ENCODE assay signal across 8 mouse cellular contexts in genomic region chr13:23412211-23412629, GRCm38 (mm10). TPM values are rescaled to one million over a fixed set of nuclear protein-coding genes. Genes with fewer than 3 reads are reported as not detected.
A peak's percentile ranks its signal among the peaks of the same experiment; 100 is the strongest.
DNase-seq lines count a peak whose midpoint lies in the region; ATAC-seq and TF ChIP-seq lines count a peak whose summit lies in the region.

No protein-coding gene starts in this region.

- peak overlapping the region; percentile 56 for H3K4me2 ChIP-seq in embryonic facial prominence, embryonic 15.5 days (replicated peaks)
- peak overlapping the region; percentile 53 for H3K4me2 ChIP-seq in myocyte (ENCODE audit: low read depth)

- WGBS in bone marrow, adult 2 months, result 2% methylated on average over 20 of the region's 20 CpGs
- under 1% methylated on average over 20 of the region's 20 CpGs for WGBS in embryonic facial prominence, embryonic 15.5 days

- no peaks in the 10 kb centered on the region for H3K36me3 ChIP-seq in embryonic facial prominence, embryonic 15.5 days
- H3K36me3 ChIP-seq in myocyte (ENCODE audit: control insufficient read depth, insufficient read depth), result no peaks in the 10 kb centered on the region

- no peak overlapping the region for H3K9ac ChIP-seq in embryonic facial prominence, embryonic 15.5 days

- no peaks in the 10 kb centered on the region for H3K9me3 ChIP-seq in embryonic facial prominence, embryonic 15.5 days (replicated peaks)

- TF ChIP-seq CTCF in bone marrow, adult 2 months (IDR thresholded peaks at IDR 0.05; ENCODE audit: control insufficient read depth, insufficient read depth, low read length), result no peak

- H3K4me1 ChIP-seq in bone marrow, adult 2 months (ENCODE audit: control insufficient read depth, insufficient read depth, low read length), result no peaks in the 10 kb centered on the region
- peaks cover 9% of the 10 kb centered on the region for H3K4me1 ChIP-seq in embryonic facial prominence, embryonic 15.5 days

- no peaks in the 10 kb centered on the region for H3K79me2 ChIP-seq in myocyte (ENCODE audit: control insufficient read depth, insufficient read depth)

- no peak for TF ChIP-seq POLR2A in bone marrow, adult 2 months (IDR thresholded peaks at IDR 0.05; ENCODE audit: borderline replicate concordance, control insufficient read depth, low read depth, low read length)
- no peak for TF ChIP-seq POLR2A in myocyte (IDR thresholded peaks at IDR 0.05; ENCODE audit: insufficient read length, low read depth)

- ATAC-seq in embryonic facial prominence, embryonic 15.5 days (ENCODE audit: insufficient number of reproducible peaks, low FRiP score, low TSS enrichment, low read depth), result no peak

- H3K27me3 ChIP-seq in embryonic facial prominence, embryonic 15.5 days, result peaks cover 13% of the 10 kb centered on the region; the same call in 1 of the 2 replicates
- peaks cover 6% of the 10 kb centered on the region for H3K27me3 ChIP-seq in myocyte (ENCODE audit: control insufficient read depth, insufficient read depth, insufficient read length)

- peak overlapping the region; percentile 24 for H3K4me3 ChIP-seq in bone marrow, adult 2 months (replicated peaks; ENCODE audit: control insufficient read depth, low read depth, low read length)
- H3K4me3 ChIP-seq in embryonic facial prominence, embryonic 15.5 days (replicated peaks), result peak overlapping the region; percentile 36
- no peak overlapping the region for H3K4me3 ChIP-seq in myocyte

- DNase-seq in layer of hippocampus, adult 9-11 months, result peak; percentile 35
- DNase-seq in layer of hippocampus, adult 18-20 months (ENCODE audit: low spot score in 2 of 2), result no peak
- peak; percentile 43 to 48 for DNase-seq in layer of hippocampus, postnatal 36 days
- DNase-seq in adrenal gland, postnatal 25 days, result no peak
- DNase-seq in Muller cell, postnatal 12 days (ENCODE audit: inconsistent ontology term), result no peak

- H3ac ChIP-seq in myocyte (ENCODE audit: control insufficient read depth, insufficient read length), result no peak overlapping the region

- H3K27ac ChIP-seq in bone marrow, adult 2 months (ENCODE audit: control insufficient read depth, insufficient read depth, low read depth, low read length, poor library complexity), result no peak overlapping the region
- no peak overlapping the region for H3K27ac ChIP-seq in embryonic facial prominence, embryonic 15.5 days (replicated peaks)

TF ChIP-seq in myocyte, 11 proteins besides CTCF, POLR2A, EP300 and RAD21:
- TF ChIP-seq USF1 (IDR thresholded peaks at IDR 0.05; ENCODE audit: low read depth) (no peak), TCF12 (IDR thresholded peaks at IDR 0.05; ENCODE audit: insufficient read depth, poor library complexity, severe bottlenecking) (no peak), TCF3 (IDR thresholded peaks at IDR 0.05; ENCODE audit: insufficient read length, low read depth) (no peak), E2F4 (IDR thresholded peaks at IDR 0.05; ENCODE audit: insufficient read depth) (no peak), POLR2AphosphoS2 (IDR thresholded peaks at IDR 0.05; ENCODE audit: insufficient read length, low read depth) (no peak), MYOG (IDR thresholded peaks at IDR 0.05; ENCODE audit: control insufficient read depth in 1 of 3, insufficient read depth in 1 of 3, insufficient read length in 2 of 3, low read depth in 2 of 3) (no peak), MYOD1 (IDR thresholded peaks at IDR 0.05; ENCODE audit: control insufficient read depth in 1 of 3, insufficient read length in 2 of 3, low read depth in 2 of 3) (no peak), CEBPB (IDR thresholded peaks at IDR 0.05; ENCODE audit: insufficient read depth, poor library complexity, severe bottlenecking) (no peak), MAX (IDR thresholded peaks at IDR 0.05; ENCODE audit: low read depth) (no peak), SRF (IDR thresholded peaks at IDR 0.05; ENCODE audit: control insufficient read depth, insufficient read length, low read depth) (no peak), REST (IDR thresholded peaks at IDR 0.05; ENCODE audit: insufficient read depth, insufficient read length) (no peak)

RNA-seq across cellular contexts. Expression of gene Abt1, which starts 11.4 kb away (rescaled TPM):
- 1 to 10 TPM; 8.8 to 9.5 TPM for total RNA-seq in layer of hippocampus, adult 18-20 months (2021)
- 8.5 and 10.4 TPM in 2 replicates for polyA plus RNA-seq in bone marrow, adult 2 months (2011; ENCODE audit: insufficient read depth, insufficient read length, low replicate concordance, missing spikeins)
- 12.2 and 12.7 TPM in 2 replicates for polyA plus RNA-seq in embryonic facial prominence, embryonic 15.5 days (2015; fragmentation: Nextera tagmentation; extraction: Ambion mirVana)
- total RNA-seq in layer of hippocampus, postnatal 36 days (2021), result 1 to 10 TPM; 7.9 to 8.7 TPM
- 7.4 TPM for polyA plus RNA-seq in myocyte (2012; fragmentation: generic; extraction: Trizol)
- 6.4 and 6.9 TPM in 2 replicates for total RNA-seq in adrenal gland, postnatal 25 days (2021)

RNA-seq across cellular contexts. Expression of gene Zfp322a, which starts 43.2 kb away (rescaled TPM):
- 10 to 100 TPM; 30.8 to 31.6 TPM for total RNA-seq in layer of hippocampus, adult 18-20 months (2021)
- 4.2 and 6.1 TPM in 2 replicates for polyA plus RNA-seq in bone marrow, adult 2 months (2011; ENCODE audit: insufficient read depth, insufficient read length, low replicate concordance, missing spikeins)
- polyA plus RNA-seq in embryonic facial prominence, embryonic 15.5 days (2015; fragmentation: Nextera tagmentation; extraction: Ambion mirVana), result 38.5 and 43.1 TPM in 2 replicates
- total RNA-seq in layer of hippocampus, postnatal 36 days (2021), result 10 to 100 TPM; 37.7 to 38.8 TPM
- polyA plus RNA-seq in myocyte (2012; fragmentation: generic; extraction: Trizol), result 4.3 TPM
- total RNA-seq in adrenal gland, postnatal 25 days (2021), result 19.7 and 30.1 TPM in 2 replicates

RNA-seq across cellular contexts. Expression of gene Btn1a1, which starts 53.5 kb away (rescaled TPM):
- total RNA-seq in layer of hippocampus, adult 18-20 months (2021), result not detected
- 0.87 and 3.1 TPM in 2 replicates for polyA plus RNA-seq in bone marrow, adult 2 months (2011; ENCODE audit: insufficient read depth, insufficient read length, low replicate concordance, missing spikeins)
- 0.04 TPM in 1 of 2 replicates, not detected in the other for polyA plus RNA-seq in embryonic facial prominence, embryonic 15.5 days (2015; fragmentation: Nextera tagmentation; extraction: Ambion mirVana)
- not detected for total RNA-seq in layer of hippocampus, postnatal 36 days (2021)
- 0.02 TPM for polyA plus RNA-seq in myocyte (2012; fragmentation: generic; extraction: Trizol)
- not detected in 2 replicates for total RNA-seq in adrenal gland, postnatal 25 days (2021)

Comparison
In these comparisons a context has a peak if more than half of its experiments do, and no peak if none do; other contexts are left out.
1. DNase-seq: peak in layer of hippocampus, adult 9-11 months (single experiment) and layer of hippocampus, postnatal 36 days (2 of 2); none in layer of hippocampus, adult 18-20 months (0 of 2), adrenal gland, postnatal 25 days (single experiment) and Muller cell, postnatal 12 days (single experiment).